Mouse (Mus musculus) retina, postnatal 7 days (tissue): ENCODE results near the gene Ciao2a.

ENCODE experiments used
- DNase-seq: peaks from one replicate; pipeline ENCODE4 v3.0.0-alpha.2; 2012; ENCODE audit warnings: low read depth, low spot score

The Ciao2a gene

GRCm38 (mm10) chr9:66120106-66120505 is 6.3 kb upstream of the Ciao2a start:
- no peak for DNase-seq

- DNase-seq: no peak
Measured at GRCm38 (mm10) chr9:66120945-66121344, 5.5 kb upstream of the Ciao2a start.

- DNase-seq: no peak
Measured at GRCm38 (mm10) chr9:66121421-66121820, 5.0 kb upstream of the Ciao2a start.

- no peak for DNase-seq
Measured at GRCm38 (mm10) chr9:66123648-66124047, 2.8 kb upstream of the Ciao2a start.

GRCm38 (mm10) chr9:66124111-66124531 is 2.3 kb upstream of the Ciao2a start:
- DNase-seq: no peak

- peak; percentile 94 for DNase-seq
Measured at GRCm38 (mm10) chr9:66124681-66125542, 1.5 kb upstream of the Ciao2a start.

- no peak for DNase-seq
Measured at GRCm38 (mm10) chr9:66125543-66126455, 612 bp upstream of the Ciao2a start.

GRCm38 (mm10) chr9:66127193-66127546 is 759 bp downstream of the Ciao2a start:
- no peak for DNase-seq

GRCm38 (mm10) chr9:66127884-66128283 is 1.5 kb downstream of the Ciao2a start:
- no peak for DNase-seq

GRCm38 (mm10) chr9:66131466-66131865 is 5.1 kb downstream of the Ciao2a start:
- DNase-seq: no peak

- DNase-seq: no peak
Measured at GRCm38 (mm10) chr9:66135967-66136366, 9.6 kb downstream of the Ciao2a start.

- no peak for DNase-seq
Measured at GRCm38 (mm10) chr9:66138193-66138592, 11.8 kb downstream of the Ciao2a start.

- no peak for DNase-seq
Measured at GRCm38 (mm10) chr9:66142265-66142664, 15.9 kb downstream of the Ciao2a start.

GRCm38 (mm10) chr9:66144248-66144647 is 17.8 kb downstream of the Ciao2a start:
- peak; percentile 67 for DNase-seq

GRCm38 (mm10) chr9:66146141-66146540 is 19.7 kb downstream of the Ciao2a start:
- no peak for DNase-seq

- no peak for DNase-seq
Measured at GRCm38 (mm10) chr9:66152011-66152410, 25.6 kb downstream of the Ciao2a start.

GRCm38 (mm10) chr9:66153594-66153993 is 27.2 kb downstream of the Ciao2a start:
- DNase-seq: no peak

GRCm38 (mm10) chr9:66154013-66154412 is 27.6 kb downstream of the Ciao2a start:
- no peak for DNase-seq

- no peak for DNase-seq
Measured at GRCm38 (mm10) chr9:66155534-66155933, 29.1 kb downstream of the Ciao2a start.

GRCm38 (mm10) chr9:66157958-66158830 is 31.8 kb downstream of the Ciao2a start, which contains the start of gene Dapk2:
Gene Dapk2 (plus strand): TSS chr9:66158223.
- peak; percentile 43 for DNase-seq

GRCm38 (mm10) chr9:66158885-66159430 is 32.5 kb downstream of the Ciao2a start:
- no peak for DNase-seq
